Mouse (Mus musculus) spleen, postnatal 10 days (tissue): Measurements from ENCODE around the gene Gad2.

ENCODE experiments used
- DNase-seq, 2 experiments: peaks; one replicate each; pipeline ENCODE4 v3.0.0; 2021 to 2022; ENCODE audit warnings: low spot score in 2 of 2

The Gad2 gene

DNA sequence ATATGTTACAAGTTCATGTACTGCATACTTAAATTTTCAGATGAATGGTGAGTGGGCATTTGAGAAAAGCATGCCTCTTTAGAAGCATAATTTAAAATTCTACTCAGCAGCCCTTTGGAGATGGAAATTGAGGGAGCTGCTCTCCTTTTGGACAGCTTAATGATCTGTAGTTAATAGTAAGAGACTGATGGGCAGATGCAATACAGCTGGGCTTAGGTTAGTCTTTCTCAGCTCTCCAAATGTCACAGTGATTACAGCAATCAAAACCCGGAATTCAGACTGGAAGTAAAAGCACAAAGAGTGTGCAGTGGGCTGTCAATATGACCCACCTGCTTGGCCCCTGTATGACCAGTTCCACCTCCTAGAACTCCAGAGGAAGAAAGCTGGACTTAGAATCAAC, 24.1 kb downstream of the Gad2 start:
- no peak for DNase-seq

DNA sequence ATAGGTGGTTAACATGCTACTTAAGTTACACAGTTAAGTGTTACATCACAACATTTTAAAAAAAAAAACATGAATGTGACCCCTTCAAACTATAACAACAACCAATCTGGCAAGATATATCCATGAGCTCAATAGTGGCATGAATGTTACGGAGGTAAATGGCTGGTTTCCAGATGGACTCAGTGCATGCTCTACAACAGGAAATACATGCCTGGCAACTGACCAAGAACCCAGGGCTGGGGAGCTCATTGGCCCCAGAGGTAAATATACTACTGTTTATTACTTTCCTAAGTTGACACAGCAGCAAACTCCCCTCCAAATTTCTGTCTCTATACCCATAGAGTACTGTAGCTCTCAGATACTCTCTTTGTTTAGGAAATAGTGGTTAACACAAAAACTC, 26.4 kb downstream of the Gad2 start:
- DNase-seq = no peak

DNA sequence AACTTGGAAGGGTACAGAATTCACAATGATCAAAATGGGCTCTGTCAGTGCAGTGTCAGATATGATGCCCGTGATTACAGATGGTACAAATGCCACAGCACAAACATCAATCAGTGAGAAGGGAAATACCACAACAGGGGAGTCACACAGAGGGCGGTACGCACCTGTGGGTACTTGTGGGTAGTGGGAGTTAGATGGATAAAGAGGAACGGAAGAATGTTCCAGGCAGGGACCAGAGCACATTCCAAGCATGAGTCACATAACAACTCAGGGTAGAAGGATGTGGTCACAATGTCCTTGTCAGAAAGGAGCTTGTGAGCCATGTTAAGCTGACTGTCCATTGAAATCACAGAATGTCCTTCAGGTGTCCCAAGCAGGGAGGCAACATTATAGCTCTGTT, 29.8 kb downstream of the Gad2 start:
- no peak for DNase-seq

DNA sequence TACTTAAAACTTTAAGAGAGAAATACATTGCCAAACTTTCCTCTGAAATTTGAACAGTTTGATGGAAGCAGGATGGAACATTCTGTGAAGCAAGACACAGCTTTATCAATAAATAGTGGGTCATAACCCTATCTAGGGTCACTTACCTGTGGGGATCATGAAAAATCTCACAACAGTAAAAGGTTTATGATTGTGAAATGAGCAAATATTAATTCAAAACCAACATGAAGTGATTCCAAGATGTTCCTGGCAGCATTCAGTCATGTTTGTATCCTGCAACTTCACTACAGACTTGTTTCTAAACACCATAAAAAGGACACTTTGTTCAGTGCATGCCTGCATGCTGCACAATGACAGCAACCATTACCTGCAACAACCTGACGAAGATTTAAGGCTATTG, 41.7 kb downstream of the Gad2 start:
- DNase-seq = no peak

DNA sequence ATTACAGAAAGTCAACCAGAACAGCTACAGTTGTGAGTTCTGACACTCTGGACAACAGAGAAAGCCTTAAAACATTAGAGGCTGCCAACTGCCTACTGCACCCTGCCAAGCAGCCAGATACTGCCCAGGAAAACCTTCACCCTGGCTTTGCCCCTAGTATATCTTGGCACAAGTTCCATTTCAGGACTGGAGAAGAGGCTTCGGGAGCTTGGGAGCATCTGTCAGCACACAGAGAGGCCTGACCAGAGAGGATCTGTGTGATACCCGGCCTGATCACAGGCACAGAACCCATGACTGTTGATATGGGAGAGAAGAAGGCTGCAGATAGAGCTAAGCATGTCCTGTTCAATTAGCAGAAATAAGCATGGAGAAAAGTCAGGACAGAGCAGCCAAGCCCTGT, 48.4 kb downstream of the Gad2 start:
- no peak for DNase-seq

DNA sequence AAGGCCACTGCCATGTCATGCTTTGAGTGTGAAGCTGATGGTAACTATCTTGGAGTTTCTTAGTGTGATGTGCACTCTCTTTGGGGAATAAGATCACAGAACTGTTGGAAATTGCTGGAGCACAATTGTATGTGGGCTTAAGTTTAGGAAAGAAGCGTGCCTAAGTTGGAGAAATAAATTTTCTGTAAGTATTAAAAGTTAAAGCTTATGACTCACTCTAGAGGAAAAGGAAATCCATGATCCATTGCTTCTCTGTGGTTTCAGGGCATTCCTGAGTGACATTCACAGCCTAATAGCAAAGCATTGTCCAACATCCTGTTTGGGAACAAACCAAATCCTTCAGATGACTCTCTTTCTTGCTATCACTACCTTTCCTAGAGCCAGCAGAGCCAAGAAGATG, 49.3 kb downstream of the Gad2 start:
- no peak for DNase-seq

DNA sequence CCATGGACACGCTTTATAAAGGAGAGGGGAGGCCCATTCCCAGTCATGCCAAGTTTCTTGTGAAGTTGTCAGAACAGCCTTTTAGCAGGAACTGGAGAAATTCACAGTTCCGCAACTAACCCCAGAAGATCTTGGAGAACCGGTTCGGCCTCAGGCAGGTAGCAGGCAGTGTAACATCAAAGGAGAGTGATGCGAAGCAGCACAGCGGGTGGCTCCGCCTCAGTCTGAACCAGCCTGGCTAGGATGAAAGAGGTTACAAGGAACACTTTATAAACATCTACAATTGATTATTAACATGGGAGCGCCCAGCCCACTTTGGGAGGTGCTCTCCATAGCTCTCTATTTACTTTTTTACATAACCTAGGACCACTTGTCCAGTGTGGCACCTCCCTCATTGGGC, 55.1 kb downstream of the Gad2 start:
- no peak for DNase-seq

DNA sequence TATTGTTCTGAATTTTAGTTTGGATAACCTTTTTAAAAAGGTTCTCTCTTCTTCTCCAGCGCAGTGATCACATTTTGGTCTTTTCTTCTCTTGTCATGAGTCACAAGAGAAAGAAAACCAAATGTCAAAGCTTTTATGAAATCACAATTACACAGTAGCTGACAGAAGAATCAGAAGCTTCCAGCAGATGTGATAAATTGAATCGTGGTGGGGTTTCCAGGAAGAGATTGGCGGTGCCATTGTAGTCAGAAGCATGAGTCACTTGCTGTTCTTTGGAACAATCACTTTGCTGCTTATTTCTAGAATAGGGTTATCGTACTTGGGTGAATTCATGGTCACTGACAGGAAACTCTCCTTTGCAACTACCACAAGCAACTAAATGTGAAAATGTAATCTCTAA, 57.9 kb downstream of the Gad2 start:
- no peak for DNase-seq

DNA sequence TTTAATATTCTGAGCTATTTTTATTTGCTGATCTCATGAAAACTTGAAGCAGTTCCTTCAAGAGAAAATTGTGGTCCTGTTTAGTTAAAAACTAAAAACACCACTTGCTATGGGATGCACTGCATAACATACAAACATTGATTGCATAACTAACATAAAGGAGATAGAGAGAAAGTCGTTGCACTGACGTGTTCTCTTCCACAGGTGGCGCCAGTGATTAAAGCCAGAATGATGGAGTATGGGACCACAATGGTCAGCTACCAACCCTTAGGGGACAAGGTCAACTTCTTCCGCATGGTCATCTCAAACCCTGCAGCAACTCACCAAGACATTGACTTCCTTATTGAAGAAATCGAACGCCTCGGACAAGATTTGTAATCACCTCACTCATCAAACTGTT, 68.0 kb downstream of the Gad2 start:
- DNase-seq = peak in 1 of 2 experiments; percentile 20

DNA sequence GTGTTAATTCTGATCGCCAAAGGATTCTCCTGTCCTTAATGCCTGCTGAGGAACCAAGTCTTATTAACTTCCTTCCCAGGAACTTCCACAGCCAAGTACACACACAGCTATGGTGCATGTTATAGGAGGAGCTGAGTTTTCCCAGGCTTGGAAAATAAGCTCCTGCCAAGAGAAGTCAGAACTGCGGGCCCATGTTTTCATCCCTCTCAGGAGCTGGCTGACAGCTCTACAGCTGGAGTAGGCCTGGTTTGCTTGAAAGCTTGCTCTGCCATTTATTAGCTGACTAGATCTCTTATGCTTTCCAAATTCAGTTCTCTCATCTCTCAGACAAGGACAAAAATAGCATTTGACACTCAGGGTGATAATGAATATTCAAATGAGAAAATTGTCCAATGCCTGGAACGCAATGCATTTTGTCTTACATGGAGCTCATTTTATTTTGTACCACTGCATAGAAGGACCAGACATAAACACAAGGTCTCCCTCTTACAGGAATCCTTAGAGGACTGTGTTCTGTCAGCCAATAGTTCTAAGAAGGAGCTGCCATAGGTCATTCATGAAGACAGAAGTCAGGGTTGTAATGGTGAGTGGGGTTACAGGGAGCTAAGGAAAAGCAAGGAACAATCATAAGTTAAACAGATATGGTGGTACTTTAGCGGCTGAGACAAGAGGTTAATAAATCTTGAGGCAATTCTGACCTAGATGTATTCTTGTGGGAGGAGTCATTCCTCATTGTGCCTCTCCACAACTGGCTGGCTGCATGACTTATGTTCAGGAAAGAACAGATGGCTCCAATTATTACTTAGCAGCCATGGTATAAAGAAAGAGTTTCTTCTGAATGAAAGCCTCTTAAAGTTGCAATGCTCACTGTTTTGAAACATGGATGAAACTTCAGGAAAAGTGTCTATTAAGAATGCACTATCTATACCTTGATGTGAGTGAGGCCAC, 83.0 kb downstream of the Gad2 start:
- no peak for DNase-seq

DNA sequence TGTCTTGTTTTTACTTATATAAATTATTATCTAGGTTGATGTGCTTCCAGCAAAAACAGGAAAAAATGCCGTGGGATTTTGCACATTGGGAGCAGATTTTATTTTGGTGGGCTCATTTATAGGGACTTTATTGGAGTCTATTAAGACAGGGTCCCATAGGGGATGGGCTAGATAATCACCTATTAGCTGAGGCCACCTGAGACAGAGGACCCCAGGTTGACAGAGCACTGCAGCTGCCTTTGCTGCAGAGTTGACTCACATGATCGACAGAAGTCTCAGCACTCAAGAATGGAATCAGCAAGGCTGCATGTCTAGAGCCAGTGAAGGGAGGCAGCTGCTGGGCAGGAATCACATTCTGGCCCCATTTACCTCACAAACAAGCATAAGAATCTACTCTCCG, 84.2 kb downstream of the Gad2 start:
- no peak for DNase-seq

DNA sequence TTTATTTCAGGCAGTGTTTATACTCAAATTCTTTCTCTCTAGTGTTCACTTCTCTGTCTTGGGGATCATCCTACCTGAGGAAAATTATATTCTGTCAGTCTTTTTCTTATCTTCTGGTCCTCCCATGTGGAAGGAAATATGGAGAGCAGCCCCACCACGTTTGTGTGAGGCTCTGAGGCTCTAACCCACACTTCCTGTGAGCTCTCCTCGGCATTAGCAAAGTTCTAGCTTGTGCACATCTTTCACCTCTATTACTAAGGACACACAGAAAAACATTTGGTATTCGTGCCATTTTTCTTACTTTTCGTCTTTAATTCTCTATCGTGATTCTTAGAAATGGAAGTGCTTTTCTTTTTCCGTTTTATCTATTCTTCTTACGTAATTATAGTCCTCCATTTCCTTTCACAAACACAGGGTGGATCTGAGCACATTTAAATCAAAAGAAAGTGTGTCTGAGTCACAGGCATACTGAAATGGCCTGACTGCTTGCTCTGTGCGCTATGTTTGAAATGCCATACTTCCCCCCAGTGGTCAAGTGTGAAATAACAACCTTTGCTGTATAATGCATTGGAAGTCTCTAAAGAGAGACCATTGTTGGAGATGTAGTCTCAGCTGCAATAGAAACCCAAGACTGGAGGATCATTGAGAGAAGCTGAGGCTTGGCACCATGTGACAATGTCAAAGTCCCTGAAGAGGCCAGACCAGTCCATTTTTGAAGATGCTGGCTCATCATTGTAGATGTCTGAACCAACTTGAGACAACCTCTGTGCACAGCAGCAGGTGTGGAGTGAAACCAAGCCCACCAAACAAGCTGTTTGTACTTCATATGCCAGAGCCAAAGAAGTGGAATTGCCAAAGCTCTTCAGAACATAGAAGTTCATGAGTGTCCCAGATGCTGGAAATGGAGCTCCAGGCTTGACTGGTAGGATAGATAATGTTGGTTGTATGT, 99.8 kb downstream of the Gad2 start:
- DNase-seq = peak; percentile 23 to 59

DNA sequence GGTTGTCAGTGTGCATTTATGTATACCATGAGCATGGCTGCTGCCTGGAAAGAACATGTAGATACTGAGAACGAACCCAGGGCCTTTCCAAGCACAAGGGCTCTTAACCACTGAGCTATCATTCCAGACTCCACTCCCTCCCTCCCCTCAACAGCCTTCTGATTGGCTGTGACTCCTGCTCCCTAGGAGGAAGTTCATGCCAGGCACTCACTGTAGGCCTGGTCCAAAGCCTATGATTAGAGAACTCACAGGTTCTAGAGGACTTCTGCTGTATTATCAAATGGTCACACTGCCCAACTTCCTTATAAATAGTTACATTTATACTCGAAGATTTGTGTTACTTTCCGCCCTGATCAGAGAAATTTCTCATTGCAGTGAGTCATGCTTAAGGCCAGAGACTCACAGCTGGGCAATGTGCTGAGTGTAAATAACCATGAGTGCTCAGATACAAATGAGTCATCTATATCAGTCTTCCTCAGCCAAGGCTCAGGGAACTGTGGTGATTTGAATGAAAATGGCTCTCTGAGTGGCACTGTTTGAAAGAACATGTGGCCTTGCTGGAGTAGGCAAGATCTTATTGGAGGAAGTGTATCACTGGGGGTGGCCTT, 102.0 kb downstream of the Gad2 start:
- no peak for DNase-seq

DNA sequence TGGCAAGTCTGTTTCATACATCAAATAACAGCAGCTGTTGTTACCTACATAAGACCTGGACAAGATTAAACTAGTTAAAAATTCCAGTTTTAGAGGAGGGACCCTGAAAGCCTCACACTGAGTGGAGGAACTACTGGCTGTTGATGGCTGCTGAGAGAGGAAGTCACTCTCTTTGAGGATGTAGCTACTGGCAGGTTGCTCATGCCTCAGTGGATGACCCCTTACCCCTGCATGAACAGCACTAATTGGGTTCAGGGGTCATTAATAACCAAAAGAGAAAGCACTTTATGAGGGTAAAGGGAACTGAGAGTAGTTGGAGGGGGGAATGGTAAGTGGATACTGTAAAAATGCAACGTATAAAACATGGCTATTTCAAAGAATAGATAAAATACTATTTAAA, 105.1 kb downstream of the Gad2 start:
- no peak for DNase-seq

DNA sequence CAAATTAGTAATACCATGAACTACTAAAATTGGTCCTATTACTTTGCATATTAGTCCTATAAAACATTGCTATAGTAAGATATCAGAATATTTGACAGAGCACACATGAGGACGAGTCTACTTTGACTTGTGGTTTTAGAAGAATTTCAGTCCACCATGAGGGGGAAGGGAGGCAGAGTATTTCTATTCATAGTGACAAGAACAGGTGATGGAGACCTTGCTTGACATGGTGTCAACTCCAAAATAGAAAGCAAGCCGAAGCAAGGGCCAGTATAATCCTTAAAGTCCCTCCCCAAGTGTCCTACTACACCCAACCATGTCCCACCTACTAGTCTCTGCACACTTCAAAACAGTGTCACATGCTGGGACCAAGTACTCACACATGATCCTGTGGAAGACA, 114.1 kb downstream of the Gad2 start:
- DNase-seq = no peak

DNA sequence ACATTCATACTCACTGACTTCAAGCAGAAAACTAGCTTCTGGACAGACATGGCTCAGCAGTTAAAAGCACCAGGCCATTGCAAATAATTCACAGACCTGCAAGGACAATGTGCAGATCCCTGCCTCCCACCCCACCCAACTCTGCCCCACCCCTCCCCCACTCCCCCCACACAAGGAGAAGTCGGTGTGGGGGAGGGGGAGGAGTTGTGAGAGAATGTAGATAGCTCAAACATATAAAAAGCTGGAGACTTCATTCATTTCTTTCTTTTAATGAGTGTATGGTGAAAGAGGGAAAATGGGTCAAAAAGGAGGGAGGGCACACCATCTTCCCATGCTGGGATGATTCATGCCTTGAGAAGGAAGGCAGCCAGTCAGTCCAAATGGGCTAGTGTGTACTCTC, 117.4 kb downstream of the Gad2 start:
- no peak for DNase-seq

DNA sequence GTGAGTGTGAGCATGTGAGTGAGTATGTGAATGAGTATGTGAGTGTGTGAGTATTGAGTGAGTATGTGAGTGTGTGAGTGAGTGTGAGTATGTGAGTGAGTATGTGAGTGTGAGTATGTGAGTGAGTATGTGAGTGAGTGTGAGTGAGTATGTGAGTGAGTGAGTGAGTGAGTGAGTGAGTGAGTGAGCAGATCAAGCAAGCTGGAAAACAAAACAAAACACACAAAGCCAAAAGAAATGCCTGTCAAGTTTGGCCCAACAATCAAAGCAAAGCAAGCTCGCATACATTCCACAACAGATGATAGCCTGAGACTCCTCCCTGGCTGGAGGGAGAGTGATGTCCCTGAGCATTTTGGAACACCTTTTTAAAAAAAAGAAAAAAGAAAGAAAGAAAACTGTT, 118.4 kb downstream of the Gad2 start:
- no peak for DNase-seq

DNA sequence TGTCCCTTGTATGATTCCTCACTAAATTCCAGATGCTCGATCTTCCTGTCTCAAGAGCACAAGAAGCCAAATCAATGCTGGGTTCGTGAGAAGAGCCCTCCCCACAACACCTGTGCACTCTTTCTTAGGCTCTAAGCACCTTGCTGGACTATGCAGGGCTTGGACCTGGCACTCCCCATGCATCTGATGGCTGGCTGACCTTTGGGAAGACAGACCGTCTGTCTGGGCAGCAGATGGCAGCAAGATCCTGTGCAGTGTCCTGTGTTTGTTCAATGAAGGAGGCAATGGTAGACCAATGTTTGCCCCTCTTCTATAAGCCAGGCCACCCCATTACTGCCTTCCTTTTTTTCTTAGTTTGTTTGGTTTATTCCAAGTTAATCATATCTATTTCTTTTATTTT, 119.2 kb downstream of the Gad2 start:
- peak in 1 of 2 experiments; percentile 26 for DNase-seq
